Mouse (Mus musculus) intestine, embryonic 15.5 days (tissue): Measurements from ENCODE around the gene Gas2l1. TPM values are rescaled to one million over a fixed set of nuclear protein-coding genes. Genes with fewer than 3 reads are reported as not detected.
A peak's percentile ranks its signal among the peaks of the same experiment; 100 is the strongest.

Source experiments
- ATAC-seq: fragments of 200-750 bp; cut with Nextera tagmentation; 2 replicates; pipeline ENCODE4 v1.8.0; 2017; ENCODE audit warnings: moderate TSS enrichment, moderate library complexity
- H3K27ac ChIP-seq: fragments of 300-500 bp; sonication (generic); 2 replicates; pipeline ENCODE4 v1.5.1; 2015; ENCODE audit warnings: mild to moderate bottlenecking, inconsistent platforms
- H3K27me3 ChIP-seq: fragments of 300-500 bp; sonication (generic); replicated peaks from 2 replicates; pipeline ENCODE4 v1.6.1; 2015; ENCODE audit warnings: inconsistent platforms
- H3K36me3 ChIP-seq: fragments of 300-500 bp; sonication (generic); 2 replicates; pipeline ENCODE4 v1.6.1; 2015; ENCODE audit warnings: inconsistent platforms
- H3K4me1 ChIP-seq: fragments of 300-500 bp; sonication (generic); replicated peaks from 2 replicates; pipeline ENCODE4 v1.6.1; 2015; ENCODE audit warnings: inconsistent platforms
- H3K4me2 ChIP-seq: fragments of 300-500 bp; sonication (generic); replicated peaks from 2 replicates; pipeline ENCODE4 v1.6.1; 2015; ENCODE audit warnings: mild to moderate bottlenecking, inconsistent platforms
- H3K4me3 ChIP-seq: fragments of 300-500 bp; sonication (generic); replicated peaks from 2 replicates; pipeline ENCODE4 v1.5.1; 2015; ENCODE audit warnings: inconsistent platforms
- H3K9ac ChIP-seq: fragments of 300-500 bp; sonication (generic); 2 replicates; pipeline ENCODE4 v1.6.1; 2015; ENCODE audit warnings: inconsistent platforms
- H3K9me3 ChIP-seq: fragments of 300-500 bp; sonication (generic); 2 replicates; pipeline ENCODE4 v1.6.1; 2016; ENCODE audit warnings: inconsistent platforms
- WGBS: fragments of 180-500 bp; shearing (Covaris S2); methylation state at CpG from one replicate; pipeline ENCODE4 v1.1.7; 2015; 5-methylcytosine and 5-hydroxymethylcytosine counted together
- polyA plus RNA-seq: library from polyadenylated mRNA; unstranded; fragments of >200 nt; fragmentation: Nextera tagmentation; extraction: Ambion mirVana; gene quantifications from 2 replicates; pipeline ENCODE4 v1.2.1, GENCODE M21; 2015

Gene Gas2l1
- polyA plus RNA-seq, 1 experiment from 2014 or later = 28.2 TPM

- H3K4me2 ChIP-seq = no peak overlapping the region
- H3K27ac ChIP-seq = no peak overlapping the region
- no peak for ATAC-seq
- H3K9ac ChIP-seq = no peak overlapping the region
- no peaks in the 10 kb centered on the region for H3K9me3 ChIP-seq
- 63% methylated on average over 6 of the region's 6 CpGs for WGBS
- H3K27me3 ChIP-seq = peaks cover 42% of the 10 kb centered on the region
- no peak overlapping the region for H3K4me3 ChIP-seq
- H3K36me3 ChIP-seq = no peaks in the 10 kb centered on the region
- H3K4me1 ChIP-seq = peaks cover 22% of the 10 kb centered on the region
Measured at GRCm38 (mm10) chr11:5054874-5055273, 10.3 kb downstream of the Gas2l1 start.

- H3K4me1 ChIP-seq = peaks cover 19% of the 10 kb centered on the region
- no peaks in the 10 kb centered on the region for H3K36me3 ChIP-seq
- no peak overlapping the region for H3K27ac ChIP-seq
- no peak overlapping the region for H3K4me2 ChIP-seq
- peak; percentile 32; the same call in 1 of the 2 replicates for ATAC-seq
- WGBS = 83% methylated on average over 14 of the region's 14 CpGs
- no peak overlapping the region for H3K9ac ChIP-seq
- no peak overlapping the region for H3K4me3 ChIP-seq
- no peaks in the 10 kb centered on the region for H3K9me3 ChIP-seq
- peaks cover 34% of the 10 kb centered on the region for H3K27me3 ChIP-seq
Measured at GRCm38 (mm10) chr11:5054151-5054550, 11.0 kb downstream of the Gas2l1 start.

GRCm38 (mm10) chr11:5052200-5052854 lies 12.8 kb downstream of the Gas2l1 start:
- no peaks in the 10 kb centered on the region for H3K36me3 ChIP-seq
- 65% methylated on average over 10 of the region's 10 CpGs for WGBS
- no peak overlapping the region for H3K4me3 ChIP-seq
- peaks cover 18% of the 10 kb centered on the region for H3K27me3 ChIP-seq
- no peak overlapping the region for H3K9ac ChIP-seq
- no peak overlapping the region for H3K27ac ChIP-seq
- no peak for ATAC-seq
- H3K4me1 ChIP-seq = peaks cover 7% of the 10 kb centered on the region; the same call in 1 of the 2 replicates
- H3K4me2 ChIP-seq = no peak overlapping the region
- H3K9me3 ChIP-seq = no peaks in the 10 kb centered on the region

GRCm38 (mm10) chr11:5051629-5052028 lies 13.5 kb downstream of the Gas2l1 start:
- Histone ChIP-seq H3K4me1 (peaks cover 7% of the 10 kb centered on the region; the same call in 1 of the 2 replicates), H3K27me3 (peaks cover 11% of the 10 kb centered on the region; the same call in 1 of the 2 replicates), H3K9ac (no peak overlapping the region), H3K36me3 (no peaks in the 10 kb centered on the region), H3K4me2 (no peak overlapping the region), H3K9me3 (no peaks in the 10 kb centered on the region), H3K27ac (no peak overlapping the region), H3K4me3 (no peak overlapping the region)
- WGBS = 82% methylated on average over 10 of the region's 10 CpGs
- ATAC-seq = no peak

- ATAC-seq = 0 out of 2 replicates have a peak, but pooled peaks have one; percentile 43
- no peaks in the 10 kb centered on the region for H3K36me3 ChIP-seq
- H3K9ac ChIP-seq = no peak overlapping the region
- no peak overlapping the region for H3K4me3 ChIP-seq
- no peaks in the 10 kb centered on the region for H3K4me1 ChIP-seq
- WGBS = 40% methylated on average over 12 of the region's 12 CpGs
- H3K27me3 ChIP-seq = no peaks in the 10 kb centered on the region
- no peak overlapping the region for H3K27ac ChIP-seq
- H3K9me3 ChIP-seq = no peaks in the 10 kb centered on the region
- no peak overlapping the region for H3K4me2 ChIP-seq
Measured at GRCm38 (mm10) chr11:5046321-5046926, 18.7 kb downstream of the Gas2l1 start.

GRCm38 (mm10) chr11:5042645-5043381 lies 22.3 kb downstream of the Gas2l1 start:
- H3K9me3 ChIP-seq = no peaks in the 10 kb centered on the region
- no peak overlapping the region for H3K27ac ChIP-seq
- H3K4me2 ChIP-seq = no peak overlapping the region
- no peaks in the 10 kb centered on the region for H3K4me1 ChIP-seq
- ATAC-seq = no peak
- no peaks in the 10 kb centered on the region for H3K27me3 ChIP-seq
- H3K9ac ChIP-seq = no peak overlapping the region
- H3K36me3 ChIP-seq = peaks cover 7% of the 10 kb centered on the region; the same call in 1 of the 2 replicates
- H3K4me3 ChIP-seq = no peak overlapping the region
- 90% methylated on average over 8 of the region's 8 CpGs for WGBS

- H3K27ac ChIP-seq = no peak overlapping the region
- no peak overlapping the region for H3K9ac ChIP-seq
- H3K4me3 ChIP-seq = no peak overlapping the region
- H3K4me2 ChIP-seq = no peak overlapping the region
- no peaks in the 10 kb centered on the region for H3K27me3 ChIP-seq
- WGBS = 66% methylated on average over 18 of the region's 18 CpGs
- no peak for ATAC-seq
- no peaks in the 10 kb centered on the region for H3K9me3 ChIP-seq
- H3K4me1 ChIP-seq = no peaks in the 10 kb centered on the region
- H3K36me3 ChIP-seq = peaks cover 12% of the 10 kb centered on the region; the same call in 1 of the 2 replicates
Measured at GRCm38 (mm10) chr11:5041144-5041780, 23.9 kb downstream of the Gas2l1 start.

- H3K27me3 ChIP-seq = no peaks in the 10 kb centered on the region
- H3K36me3 ChIP-seq = peaks cover 17% of the 10 kb centered on the region; the same call in 1 of the 2 replicates
- no peaks in the 10 kb centered on the region for H3K9me3 ChIP-seq
- H3K9ac ChIP-seq = no peak overlapping the region
- no peak for ATAC-seq
- H3K4me2 ChIP-seq = no peak overlapping the region
- H3K27ac ChIP-seq = no peak overlapping the region
- WGBS = 79% methylated on average over 5 of the region's 5 CpGs
- no peak overlapping the region for H3K4me3 ChIP-seq
- no peaks in the 10 kb centered on the region for H3K4me1 ChIP-seq
Measured at GRCm38 (mm10) chr11:5040585-5040984, 24.5 kb downstream of the Gas2l1 start.

- Histone ChIP-seq H3K27ac (no peak overlapping the region), H3K27me3 (no peaks in the 10 kb centered on the region), H3K4me2 (no peak overlapping the region), H3K4me1 (no peaks in the 10 kb centered on the region), H3K9me3 (no peaks in the 10 kb centered on the region), H3K4me3 (no peak overlapping the region), H3K36me3 (peaks cover 36% of the 10 kb centered on the region; the same call in 1 of the 2 replicates), H3K9ac (no peak overlapping the region)
- ATAC-seq = no peak
- 84% methylated on average over 8 of the region's 8 CpGs for WGBS
Measured at GRCm38 (mm10) chr11:5037146-5037854, 27.8 kb downstream of the Gas2l1 start.

- no peak for ATAC-seq
- WGBS = 85% methylated on average over 4 of the region's 4 CpGs
- no peak overlapping the region for H3K27ac ChIP-seq
Measured at GRCm38 (mm10) chr11:5035421-5035820, 29.7 kb downstream of the Gas2l1 start.

GRCm38 (mm10) chr11:5033136-5033535 lies 32.0 kb downstream of the Gas2l1 start:
- Histone ChIP-seq H3K4me2 (no peak overlapping the region), H3K4me3 (no peak overlapping the region), H3K36me3 (peaks cover 52% of the 10 kb centered on the region), H3K4me1 (no peaks in the 10 kb centered on the region), H3K27me3 (no peaks in the 10 kb centered on the region), H3K9ac (no peak overlapping the region), H3K9me3 (no peaks in the 10 kb centered on the region), H3K27ac (no peak overlapping the region)
- WGBS = 84% methylated on average over 3 of the region's 3 CpGs
- no peak for ATAC-seq

More at GRCm38 (mm10) chr11:5035421-5035820, 29.7 kb downstream of the Gas2l1 start:
- H3K4me1 ChIP-seq = no peaks in the 10 kb centered on the region
- no peak overlapping the region for H3K4me2 ChIP-seq
- H3K27me3 ChIP-seq = no peaks in the 10 kb centered on the region
- H3K9me3 ChIP-seq = no peaks in the 10 kb centered on the region
- H3K36me3 ChIP-seq = peaks cover 53% of the 10 kb centered on the region
- H3K4me3 ChIP-seq = no peak overlapping the region
- H3K9ac ChIP-seq = no peak overlapping the region
